Comparison of ENCODE assay signal across 14 mouse cellular contexts in the genomic region with DNA sequence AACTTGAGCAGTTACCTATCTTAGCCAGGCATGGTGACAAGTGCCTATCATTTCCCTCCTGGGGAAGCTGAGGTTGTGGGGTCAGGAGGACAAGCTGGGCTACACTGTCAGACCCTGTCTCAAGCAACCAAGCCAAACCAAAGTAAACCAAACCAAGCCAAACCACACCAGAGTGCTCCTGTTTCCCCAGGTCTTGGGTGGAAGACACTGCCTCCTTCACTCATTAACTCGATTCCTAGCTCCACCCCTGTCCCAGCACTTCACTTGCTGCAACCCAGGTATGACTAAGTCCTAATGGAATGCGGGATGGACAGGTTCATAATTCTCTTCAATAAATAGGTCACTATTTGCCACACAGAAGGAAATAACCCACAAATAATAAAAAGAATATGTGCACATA. TPM values are rescaled to one million over a fixed set of nuclear protein-coding genes. Genes with fewer than 3 reads are reported as not detected.
DNase-seq lines count a peak whose midpoint lies in the region; ATAC-seq and TF ChIP-seq lines count a peak whose summit lies in the region.
"Had no signal": no experiment of that assay in that cellular context is flagged by ENCODE, and none has a peak within 500 bp of the region (broad histone marks: within the 10 kb centered on the region; RNA-seq: fewer than 3 reads in every experiment).

No protein-coding gene starts in this region.

- no peak for TF ChIP-seq CTCF in small intestine, adult 2 months (IDR thresholded peaks at IDR 0.05; ENCODE audit: extremely low read depth, insufficient read length, insufficient replicate concordance, low read depth, low read length)

- no peaks in the 10 kb centered on the region for H3K36me3 ChIP-seq in hindbrain, embryonic 14.5 days (replicated peaks; ENCODE audit: control insufficient read depth, insufficient read depth)
- H3K36me3 ChIP-seq in hindbrain, embryonic 11.5 days (ENCODE audit: control insufficient read depth, insufficient read depth, low read length), result no peaks in the 10 kb centered on the region
- H3K36me3 ChIP-seq in hindbrain, embryonic 16.5 days (ENCODE audit: control insufficient read depth, insufficient read depth, low read length), result no peaks in the 10 kb centered on the region
- no peaks in the 10 kb centered on the region for H3K36me3 ChIP-seq in small intestine, adult 2 months (ENCODE audit: control insufficient read depth, insufficient read depth, low read length)
- H3K36me3 ChIP-seq in midbrain, embryonic 13.5 days, result no peaks in the 10 kb centered on the region
- H3K36me3 ChIP-seq: limb, embryonic 13.5 days had no signal

- no peaks in the 10 kb centered on the region for H3K27me3 ChIP-seq in hindbrain, embryonic 14.5 days (ENCODE audit: control insufficient read depth, insufficient read depth, low read length)
- H3K27me3 ChIP-seq in hindbrain, embryonic 11.5 days (ENCODE audit: control insufficient read depth, insufficient read depth, low read length), result no peaks in the 10 kb centered on the region
- H3K27me3 ChIP-seq in hindbrain, embryonic 16.5 days (replicated peaks; ENCODE audit: control insufficient read depth, insufficient read depth, low read length), result no peaks in the 10 kb centered on the region
- no peaks in the 10 kb centered on the region for H3K27me3 ChIP-seq in small intestine, adult 2 months (ENCODE audit: control insufficient read depth, insufficient read depth, low read length)
- no peaks in the 10 kb centered on the region for H3K27me3 ChIP-seq in midbrain, embryonic 13.5 days
- H3K27me3 ChIP-seq: embryonic facial prominence, embryonic 15.5 days; heart, embryonic 13.5 days; limb, embryonic 13.5 days had no signal

- no peak for ATAC-seq in hindbrain, embryonic 14.5 days (ENCODE audit: low FRiP score)
- ATAC-seq in hindbrain, embryonic 11.5 days (ENCODE audit: low FRiP score), result no peak
- no peak for ATAC-seq in hindbrain, embryonic 16.5 days
- ATAC-seq in midbrain, embryonic 13.5 days, result no peak

- peak overlapping the region; percentile 41 for H3K4me2 ChIP-seq in hindbrain, embryonic 14.5 days (replicated peaks)
- H3K4me2 ChIP-seq in hindbrain, embryonic 11.5 days (replicated peaks; ENCODE audit: low read depth, low read length), result no peak overlapping the region
- H3K4me2 ChIP-seq in hindbrain, embryonic 16.5 days (ENCODE audit: low read length), result peak overlapping the region; percentile 9
- H3K4me2 ChIP-seq in midbrain, embryonic 13.5 days (replicated peaks), result no peak overlapping the region
- H3K4me2 ChIP-seq: embryonic facial prominence, embryonic 15.5 days had no signal

- DNase-seq in hindbrain, embryonic 14.5 days (ENCODE audit: low spot score), result no peak
- DNase-seq in hindbrain, embryonic 11.5 days (ENCODE audit: low spot score), result no peak
- DNase-seq in kidney, postnatal 14 days, result peak; percentile 34
- no peak for DNase-seq in heart, adult 9 months (ENCODE audit: low spot score in 2 of 2)
- no peak for DNase-seq in embryo, embryonic 10.5 days (ENCODE audit: low spot score)
- DNase-seq: adrenal gland, postnatal 36 days; B cell, adult 2 months; cerebellum, adult 9-10 months had no signal

- 0 out of 2 replicates have a peak overlapping the region, but pooled peaks have one; percentile 88 for H3K4me3 ChIP-seq in hindbrain, embryonic 14.5 days (replicated peaks; ENCODE audit: low read length)
- H3K4me3 ChIP-seq in hindbrain, embryonic 11.5 days (ENCODE audit: low read depth, low read length), result no peak overlapping the region
- no peak overlapping the region for H3K4me3 ChIP-seq in hindbrain, embryonic 16.5 days (ENCODE audit: low read length)
- H3K4me3 ChIP-seq in small intestine, adult 2 months (ENCODE audit: low read depth, low read length), result no peak overlapping the region; the same call in 1 of the 2 replicates
- no peak overlapping the region for H3K4me3 ChIP-seq in midbrain, embryonic 13.5 days (replicated peaks)
- H3K4me3 ChIP-seq: embryonic facial prominence, embryonic 15.5 days; heart, embryonic 13.5 days; limb, embryonic 13.5 days had no signal

- H3K4me1 ChIP-seq in hindbrain, embryonic 14.5 days (replicated peaks; ENCODE audit: control insufficient read depth, insufficient read depth, low read length), result 0 out of 2 replicates have a peak, but pooled peaks cover 10% of the 10 kb centered on the region
- H3K4me1 ChIP-seq in hindbrain, embryonic 11.5 days (replicated peaks; ENCODE audit: control insufficient read depth, insufficient read depth, low read length), result no peaks in the 10 kb centered on the region
- peaks cover 6% of the 10 kb centered on the region; the same call in 1 of the 2 replicates for H3K4me1 ChIP-seq in hindbrain, embryonic 16.5 days (ENCODE audit: control insufficient read depth, insufficient read depth, low read depth, low read length)
- H3K4me1 ChIP-seq in small intestine, adult 2 months (ENCODE audit: control insufficient read depth, insufficient read depth, insufficient read length, low read length), result peaks cover 20% of the 10 kb centered on the region; the same call in 1 of the 2 replicates
- H3K4me1 ChIP-seq in midbrain, embryonic 13.5 days (replicated peaks), result peaks cover 11% of the 10 kb centered on the region; the same call in 1 of the 2 replicates

- TF ChIP-seq POLR2A in small intestine, adult 2 months (IDR thresholded peaks at IDR 0.05; ENCODE audit: low read depth, low read length), result no peak

- no peak overlapping the region for H3K9ac ChIP-seq in hindbrain, embryonic 14.5 days
- no peak overlapping the region for H3K9ac ChIP-seq in hindbrain, embryonic 11.5 days (ENCODE audit: low read depth, low read length)
- no peak overlapping the region for H3K9ac ChIP-seq in hindbrain, embryonic 16.5 days (ENCODE audit: low read depth, low read length)
- no peak overlapping the region for H3K9ac ChIP-seq in midbrain, embryonic 13.5 days (replicated peaks)
- H3K9ac ChIP-seq: embryonic facial prominence, embryonic 15.5 days; heart, embryonic 13.5 days; limb, embryonic 13.5 days had no signal

- 84% methylated on average over 2 of the region's 2 CpGs for WGBS in hindbrain, embryonic 14.5 days
- 86% methylated on average over 2 of the region's 2 CpGs for WGBS in hindbrain, embryonic 11.5 days
- WGBS in hindbrain, embryonic 16.5 days, result 88% methylated on average over 2 of the region's 2 CpGs
- 39% methylated on average over 2 of the region's 2 CpGs for WGBS in small intestine, adult 2 months
- WGBS in midbrain, embryonic 13.5 days, result 92% methylated on average over 2 of the region's 2 CpGs

- H3K9me3 ChIP-seq in hindbrain, embryonic 14.5 days (ENCODE audit: control insufficient read depth, low read length), result no peaks in the 10 kb centered on the region
- H3K9me3 ChIP-seq in hindbrain, embryonic 11.5 days (ENCODE audit: control insufficient read depth, low read length), result no peaks in the 10 kb centered on the region
- no peaks in the 10 kb centered on the region for H3K9me3 ChIP-seq in hindbrain, embryonic 16.5 days (ENCODE audit: control insufficient read depth, low read length)
- no peaks in the 10 kb centered on the region for H3K9me3 ChIP-seq in midbrain, embryonic 13.5 days
- H3K9me3 ChIP-seq: embryonic facial prominence, embryonic 15.5 days; heart, embryonic 13.5 days had no signal

- H3K27ac ChIP-seq in hindbrain, embryonic 14.5 days, result no peak overlapping the region
- no peak overlapping the region for H3K27ac ChIP-seq in hindbrain, embryonic 11.5 days (ENCODE audit: low read depth, low read length)
- H3K27ac ChIP-seq in hindbrain, embryonic 16.5 days (ENCODE audit: low read depth, low read length), result no peak overlapping the region
- H3K27ac ChIP-seq in small intestine, adult 2 months (ENCODE audit: insufficient read depth, low read depth, low read length), result peak overlapping the region; percentile 26
- no peak overlapping the region for H3K27ac ChIP-seq in midbrain, embryonic 13.5 days
- H3K27ac ChIP-seq: embryonic facial prominence, embryonic 15.5 days; heart, embryonic 13.5 days; limb, embryonic 13.5 days had no signal

RNA-seq across cellular contexts. Expression of gene Chmp2b, which starts 2.9 kb away (rescaled TPM):
- 153 and 154 TPM in 2 replicates for polyA plus RNA-seq in hindbrain, embryonic 14.5 days (2014; fragmentation: Nextera tagmentation; extraction: Ambion mirVana)
- polyA plus RNA-seq in hindbrain, embryonic 11.5 days (2014; fragmentation: Nextera tagmentation; extraction: Ambion mirVana), result 51.1 and 53.8 TPM in 2 replicates
- polyA plus RNA-seq in hindbrain, embryonic 16.5 days (2015; fragmentation: Nextera tagmentation; extraction: Ambion mirVana), result 149 and 161 TPM in 2 replicates
- polyA plus RNA-seq in small intestine, adult 2 months (2012; rRNA removed), result 12.0 and 46.7 TPM in 2 replicates
- 44.4 and 45.7 TPM in 2 replicates for polyA plus RNA-seq in midbrain, embryonic 13.5 days (2015; fragmentation: Nextera tagmentation; extraction: Ambion mirVana)

RNA-seq across cellular contexts. Expression of gene Pou1f1, which starts 39.3 kb away (rescaled TPM):
- not detected in 2 replicates for polyA plus RNA-seq in hindbrain, embryonic 14.5 days (2014; fragmentation: Nextera tagmentation; extraction: Ambion mirVana)
- polyA plus RNA-seq in hindbrain, embryonic 11.5 days (2014; fragmentation: Nextera tagmentation; extraction: Ambion mirVana), result 0.09 TPM in 1 of 2 replicates, not detected in the other
- polyA plus RNA-seq in hindbrain, embryonic 16.5 days (2015; fragmentation: Nextera tagmentation; extraction: Ambion mirVana), result not detected in 2 replicates
- not detected in 2 replicates for polyA plus RNA-seq in small intestine, adult 2 months (2012; rRNA removed)
- polyA plus RNA-seq in midbrain, embryonic 13.5 days (2015; fragmentation: Nextera tagmentation; extraction: Ambion mirVana), result not detected in 2 replicates
- polyA plus RNA-seq: embryonic facial prominence, embryonic 15.5 days; heart, embryonic 13.5 days had no signal

Comparison
In these comparisons a context has a peak if more than half of its experiments do, and no peak if none do; other contexts are left out.
1. H3K4me2 ChIP-seq: peak in hindbrain, embryonic 14.5 days (single experiment) and hindbrain, embryonic 16.5 days (single experiment); none in hindbrain, embryonic 11.5 days (single experiment) and midbrain, embryonic 13.5 days (single experiment).